Mouse (Mus musculus) ovary, postnatal 14 days (tissue): Measurements from ENCODE around the gene Cdk18.

Experiments used
- DNase-seq: peaks from one replicate; pipeline ENCODE4 v3.0.0; 2022; ENCODE audit warnings: low spot score

Gene Cdk18

DNA sequence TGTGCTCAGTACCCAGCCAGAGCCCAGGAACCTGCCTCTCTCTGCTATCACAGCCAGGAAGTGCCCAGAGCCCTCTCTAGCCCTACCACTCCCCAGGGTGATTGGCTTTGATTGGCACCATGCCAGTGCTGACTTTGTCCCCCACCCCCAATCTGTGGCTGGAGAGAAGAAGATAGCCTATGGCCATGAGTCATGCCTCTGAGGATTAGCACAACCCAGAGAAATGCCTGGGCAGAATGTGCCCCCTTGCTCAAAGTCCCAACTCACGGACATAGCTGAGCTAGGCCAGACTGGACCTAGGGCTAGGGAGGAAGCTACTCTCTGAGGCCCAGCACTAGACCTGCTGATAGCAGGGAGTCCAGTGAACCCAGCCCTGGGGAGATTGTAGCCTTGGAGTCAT is 10.7 kb upstream of the Cdk18 start:
- DNase-seq, result no peak

- no peak for DNase-seq
Measured at GRCm38 (mm10) chr1:132149410-132149809, 9.9 kb upstream of the Cdk18 start.

DNA sequence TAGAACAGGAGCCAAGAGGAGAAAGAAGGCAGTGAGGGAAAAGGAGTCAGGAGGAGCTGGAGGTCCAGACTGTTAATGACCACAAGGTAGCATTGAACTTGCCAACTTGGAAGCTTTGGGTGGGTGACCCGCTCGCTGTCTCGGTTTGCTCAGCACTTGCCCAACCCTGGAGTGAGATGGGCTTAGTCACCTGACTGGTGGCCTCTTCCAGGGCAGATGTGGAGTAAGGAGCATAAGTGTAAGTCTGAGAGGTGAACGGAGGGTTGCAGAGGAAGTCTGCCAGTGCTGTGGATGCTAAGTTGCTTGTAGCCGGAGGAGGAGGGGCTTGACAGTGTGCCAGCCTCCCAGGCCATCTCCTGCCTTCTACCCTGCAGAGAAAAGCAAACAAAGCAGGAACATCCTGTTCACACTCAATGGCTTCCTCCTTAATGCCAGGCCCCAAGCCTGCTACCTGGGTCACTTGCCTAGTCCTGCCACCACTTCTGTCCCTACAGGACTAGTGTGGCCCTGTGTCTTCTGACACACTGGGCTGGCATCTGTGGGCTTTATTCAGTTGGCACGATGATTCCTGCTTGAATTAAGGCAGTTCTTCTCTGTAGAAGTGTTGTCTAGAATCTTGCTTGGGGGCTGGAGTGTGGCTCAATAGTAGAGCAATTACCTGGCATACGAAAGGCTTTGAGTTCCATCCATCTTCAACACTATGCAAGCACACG is 6.6 kb upstream of the Cdk18 start:
- no peak for DNase-seq

DNA sequence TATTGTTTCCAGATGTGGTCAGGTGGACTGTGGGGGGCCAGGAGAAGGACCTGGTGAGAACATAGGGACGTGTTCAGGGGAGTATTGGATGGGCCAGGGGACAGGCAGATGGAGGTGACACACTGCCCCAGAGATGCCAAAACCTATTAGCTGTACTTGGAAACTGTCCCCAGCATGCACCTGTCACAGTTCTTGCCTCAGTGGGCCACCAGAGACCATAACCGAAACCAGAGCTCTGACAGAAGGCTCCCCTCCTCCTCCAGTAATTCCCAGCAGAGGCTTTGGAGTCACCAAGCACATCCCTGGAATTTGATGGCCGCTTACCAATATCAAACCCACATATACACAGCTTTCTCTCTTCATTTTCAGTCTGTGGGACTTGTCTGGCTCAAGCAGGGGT is 5.4 kb upstream of the Cdk18 start:
- no peak for DNase-seq

- DNase-seq, result no peak
Measured at GRCm38 (mm10) chr1:132144223-132144622, 4.7 kb upstream of the Cdk18 start.

DNA sequence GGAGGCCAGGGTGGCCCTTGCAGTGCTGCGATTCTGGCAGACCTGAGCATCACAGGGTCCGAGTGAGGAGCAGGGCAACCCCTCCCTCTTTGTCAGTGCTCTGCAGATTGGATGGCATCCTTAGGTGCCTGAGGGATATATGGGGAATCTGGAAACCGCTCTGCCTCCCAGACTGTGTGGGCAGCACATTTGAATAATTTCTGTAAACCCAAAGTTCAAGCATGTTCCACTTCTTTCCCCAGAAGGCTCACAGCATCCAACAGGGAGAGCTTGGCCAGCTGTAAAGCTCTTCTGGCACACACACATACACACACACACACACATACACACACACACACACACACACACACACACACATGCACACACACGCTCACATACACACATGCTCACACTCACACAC is 4.2 kb upstream of the Cdk18 start:
- DNase-seq, result no peak

DNA sequence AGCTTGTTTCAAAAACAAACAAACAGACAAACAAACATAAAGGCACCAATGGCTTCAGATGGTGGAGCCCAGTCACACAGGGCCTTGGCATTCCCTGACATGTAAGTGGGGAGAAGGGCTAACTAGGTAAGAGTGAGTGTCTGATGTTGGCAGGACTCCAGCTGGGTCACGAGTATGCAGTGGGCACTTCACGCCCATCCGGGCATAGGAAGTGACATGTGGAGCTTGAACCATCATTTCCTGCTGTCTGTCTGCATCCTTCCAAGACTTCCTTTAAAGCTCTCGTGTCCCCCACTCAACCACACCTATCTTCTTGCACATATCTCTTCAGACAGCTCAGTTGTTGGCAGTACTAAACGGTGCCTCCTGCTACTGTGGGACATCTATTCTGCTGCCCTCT is 3.6 kb upstream of the Cdk18 start:
- no peak for DNase-seq

DNA sequence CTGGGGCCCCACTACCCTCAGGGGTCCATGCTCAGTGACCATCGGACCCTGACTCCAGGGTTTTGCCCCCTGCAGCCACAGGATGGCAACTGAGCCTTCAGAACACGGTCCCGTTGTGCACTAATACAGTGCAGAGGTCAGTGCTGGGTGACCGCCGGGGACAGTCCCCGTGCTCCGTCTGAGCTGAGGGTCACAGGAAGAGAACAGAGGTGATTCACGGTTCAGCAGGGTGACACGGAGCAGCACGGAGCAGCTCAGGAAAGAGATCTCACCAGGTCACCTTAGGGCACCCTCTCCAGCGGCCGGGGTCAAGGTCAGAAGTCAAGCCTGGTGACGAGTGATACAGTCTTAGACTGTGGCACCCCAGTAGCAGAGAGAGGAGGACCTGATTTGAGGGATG is 2.3 kb upstream of the Cdk18 start:
- no peak for DNase-seq

- DNase-seq, result no peak
Measured at GRCm38 (mm10) chr1:132141166-132141565, 1.7 kb upstream of the Cdk18 start.

DNA sequence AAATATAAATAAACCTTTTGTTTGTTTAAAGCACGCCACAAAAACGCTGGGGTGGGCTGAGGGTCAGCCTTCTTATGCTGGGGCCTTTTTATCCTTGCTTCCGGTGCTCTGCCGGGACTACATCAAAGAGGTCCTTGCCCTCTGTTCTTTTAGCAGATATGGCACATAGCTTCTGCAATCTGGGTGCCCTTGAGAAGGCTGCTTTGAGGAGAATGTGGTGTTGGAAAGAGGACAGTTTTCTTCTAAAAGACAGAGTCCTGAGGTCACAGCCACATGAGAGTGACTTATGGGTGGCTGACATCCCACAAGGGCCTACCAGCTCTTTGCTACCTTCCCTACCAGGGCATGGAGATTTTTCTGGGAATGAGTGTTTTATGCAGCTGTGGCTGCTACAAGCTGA is 1.1 kb upstream of the Cdk18 start:
- DNase-seq, result no peak

DNA sequence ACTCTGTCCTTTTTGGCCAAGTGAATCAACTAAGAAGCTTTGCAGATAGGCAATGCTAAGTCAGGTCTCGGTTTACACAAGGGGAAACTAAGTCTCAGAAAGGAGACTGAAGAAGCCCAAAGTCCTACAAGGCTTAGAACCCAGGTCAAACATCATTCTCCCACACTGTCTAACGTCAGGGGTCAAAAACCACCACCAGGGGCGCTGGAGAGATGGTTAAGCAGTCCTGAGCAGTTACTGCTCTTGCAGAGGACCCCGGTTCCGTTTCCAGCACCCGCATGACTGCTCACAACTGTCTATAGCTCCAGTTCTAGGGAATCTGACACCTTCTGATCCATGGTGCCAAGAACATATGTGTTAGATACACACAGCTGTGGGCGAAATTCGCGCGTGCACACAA is 687 bp upstream of the Cdk18 start:
- DNase-seq, result no peak

DNA sequence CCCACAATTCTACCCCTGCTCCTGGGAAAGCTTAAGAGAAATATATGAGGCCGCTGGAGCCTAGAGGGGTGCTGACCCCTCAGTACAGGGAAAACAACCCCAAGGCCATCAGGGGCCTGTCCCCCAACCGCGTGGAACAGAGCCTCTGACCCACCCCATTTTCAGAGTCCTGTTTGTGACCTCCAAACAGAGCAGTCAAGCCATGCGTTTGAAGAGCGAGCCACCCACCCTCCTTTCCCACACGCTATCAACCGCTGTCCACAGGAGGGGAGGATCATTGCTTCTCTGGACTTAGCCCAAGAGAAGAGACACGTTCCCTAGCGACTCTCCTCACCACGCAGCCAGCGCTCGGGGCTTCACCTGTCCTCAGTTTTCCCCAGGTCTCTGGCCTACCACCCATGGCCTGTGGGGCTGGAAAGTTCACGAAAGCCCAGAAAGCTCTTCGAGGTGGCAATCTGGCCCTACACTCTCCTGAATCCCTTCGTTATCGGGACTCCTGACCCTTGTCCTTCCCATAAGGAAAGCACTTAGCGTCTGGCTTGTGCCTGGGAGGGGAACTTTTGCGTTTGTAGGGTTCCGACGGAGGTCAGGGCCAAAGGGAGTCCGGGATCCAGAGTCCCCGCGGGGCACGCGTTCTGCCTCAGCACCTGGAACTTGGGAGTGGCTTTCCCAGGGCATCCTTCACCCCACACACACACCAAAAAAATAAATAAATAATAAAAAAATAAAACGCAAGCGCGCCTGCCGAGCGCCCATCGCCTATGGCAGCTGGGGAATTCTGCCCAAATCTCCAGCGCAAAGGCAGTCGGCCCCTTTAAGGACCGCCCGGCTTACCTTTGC is 688 bp downstream of the Cdk18 start:
- no peak for DNase-seq

DNA sequence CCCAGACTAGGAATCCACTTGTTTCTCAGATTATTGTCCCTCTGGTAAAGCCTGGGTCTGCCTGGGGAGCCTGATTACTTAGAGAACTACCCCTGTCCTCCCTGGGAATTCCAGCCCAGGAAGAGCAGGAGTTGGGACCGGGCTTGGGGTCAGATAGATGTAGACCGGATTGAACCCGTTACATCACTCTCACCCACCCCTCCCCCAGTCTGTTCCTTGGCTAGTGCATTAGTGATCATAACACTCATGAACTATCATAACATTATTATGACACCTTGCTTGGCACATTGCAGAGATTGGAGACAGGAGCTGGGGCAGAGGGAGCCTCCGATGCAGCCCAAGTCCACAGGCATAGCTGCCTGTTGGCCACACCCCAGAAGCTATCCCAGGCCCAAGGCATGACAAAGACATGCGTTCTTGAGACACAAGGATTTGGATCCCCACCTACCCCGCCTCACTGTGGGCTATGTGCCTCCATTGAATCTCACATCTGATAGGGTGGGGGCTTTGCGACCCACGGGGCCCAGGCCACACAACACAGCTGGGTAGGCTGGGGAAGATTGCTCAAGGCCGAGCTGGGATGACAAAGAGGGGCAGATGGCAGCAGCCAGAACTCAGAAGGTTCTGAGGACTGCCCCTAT is 1.4 kb downstream of the Cdk18 start:
- DNase-seq, result no peak

DNA sequence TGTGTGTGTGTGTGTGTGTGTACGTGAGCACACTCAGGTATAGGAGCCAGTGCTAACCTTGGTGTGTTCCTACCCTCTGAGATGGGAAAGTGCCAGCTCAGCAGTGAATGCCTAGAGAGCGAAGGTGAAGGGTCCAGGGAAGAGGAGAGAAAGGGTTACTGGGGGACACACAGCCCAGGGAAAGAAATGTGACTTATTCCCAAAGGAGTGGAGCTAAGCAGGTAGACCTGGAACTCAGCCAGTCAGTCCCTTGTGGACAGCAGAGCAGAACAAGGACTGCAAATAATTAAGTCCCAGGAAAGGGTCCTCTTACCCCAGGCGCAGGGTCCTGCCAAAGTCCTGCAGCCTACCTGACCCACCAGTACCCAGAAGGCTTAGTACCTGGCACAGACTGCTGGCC is 2.6 kb downstream of the Cdk18 start:
- DNase-seq, result no peak

GRCm38 (mm10) chr1:132135631-132136030 is 3.9 kb downstream of the Cdk18 start:
- DNase-seq, result no peak

DNA sequence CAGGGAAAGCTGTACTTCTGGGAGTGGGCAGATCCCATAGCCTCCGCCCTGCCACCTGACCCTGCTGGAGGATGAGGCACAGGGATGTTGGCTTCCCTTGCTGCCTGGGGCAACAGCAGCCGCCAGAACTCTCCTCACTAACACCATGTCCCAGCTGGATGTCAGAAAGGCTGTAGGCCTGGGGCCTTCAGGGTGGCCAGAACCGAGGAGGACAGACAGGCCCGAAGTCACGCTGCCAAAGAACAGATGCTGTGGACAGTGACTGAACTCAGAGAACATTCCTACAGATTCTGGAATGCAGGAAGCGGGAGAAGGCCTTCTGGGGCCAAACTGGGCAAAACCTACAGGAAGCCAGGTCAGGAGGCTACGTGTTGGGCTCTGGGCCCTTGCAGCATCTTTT is 11.2 kb downstream of the Cdk18 start:
- DNase-seq, result no peak

DNA sequence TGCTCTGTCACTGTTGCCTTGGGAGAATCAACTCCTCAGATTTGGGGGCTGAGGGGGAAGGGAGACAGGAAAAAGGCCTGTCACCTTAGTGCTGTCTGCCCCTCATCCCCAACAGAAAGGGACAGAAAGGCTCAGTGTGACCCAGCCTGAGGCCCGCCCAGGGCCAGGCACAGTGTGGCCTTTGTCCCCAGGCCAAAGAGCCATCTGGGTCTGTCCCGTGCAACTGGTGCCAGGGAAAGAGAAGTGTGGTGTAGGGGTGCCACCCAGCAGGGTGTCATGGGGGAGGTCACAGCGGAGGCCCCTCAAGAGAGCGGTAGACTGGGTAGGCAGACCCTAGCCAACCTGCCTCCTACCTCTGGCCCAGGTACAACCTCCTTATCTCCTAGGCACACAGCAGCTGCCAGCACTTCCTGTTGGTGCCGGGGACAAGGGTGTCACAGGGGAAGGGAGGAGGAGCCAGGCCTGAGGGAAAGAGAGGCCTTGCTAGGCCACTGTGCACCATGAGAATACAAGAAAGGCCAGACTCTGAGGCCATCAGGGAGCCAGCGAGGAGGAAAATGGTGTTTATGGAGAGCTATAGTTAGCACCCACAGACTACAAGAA is 13.6 kb downstream of the Cdk18 start:
- no peak for DNase-seq

DNA sequence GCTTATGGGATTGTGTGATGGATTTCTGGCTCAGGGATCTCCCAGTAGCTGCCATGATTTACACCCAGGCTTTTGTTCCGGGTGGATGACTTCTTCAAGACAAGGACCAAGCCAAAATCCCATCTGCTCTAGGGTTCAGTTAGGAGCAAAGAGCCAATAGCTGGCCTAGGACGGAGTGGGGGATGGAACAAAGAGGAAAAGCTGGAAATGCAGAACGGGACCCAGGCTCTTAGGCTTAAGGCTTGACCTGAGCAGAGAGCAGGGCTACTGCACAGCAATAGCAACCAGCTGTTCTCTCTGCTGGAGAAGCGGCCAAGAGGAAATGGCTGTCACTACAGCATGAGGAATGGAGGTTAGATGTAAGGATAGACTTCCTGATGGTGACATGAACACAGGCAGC is 14.2 kb downstream of the Cdk18 start:
- DNase-seq, result no peak

GRCm38 (mm10) chr1:132123420-132124014 is 16.0 kb downstream of the Cdk18 start:
- no peak for DNase-seq

DNA sequence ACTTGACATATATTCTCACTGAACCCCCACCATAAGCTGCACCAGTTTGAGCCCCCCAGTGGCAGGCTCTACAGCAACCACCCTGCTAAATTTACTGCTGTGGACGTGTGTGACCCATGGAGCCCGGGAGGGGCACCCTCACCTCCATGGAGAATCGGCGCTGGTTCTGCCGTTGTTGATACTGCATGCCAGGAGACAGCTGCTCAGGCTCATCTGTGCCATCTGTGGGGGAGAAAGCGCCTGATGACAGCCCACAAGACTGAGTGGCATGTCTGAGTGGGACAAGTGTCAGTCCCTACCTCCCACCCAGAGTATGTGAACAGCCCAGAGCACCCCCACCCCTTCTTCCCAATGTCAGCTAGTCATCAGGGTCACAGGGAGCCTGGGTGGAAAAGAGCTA is 17.6 kb downstream of the Cdk18 start:
- no peak for DNase-seq

DNA sequence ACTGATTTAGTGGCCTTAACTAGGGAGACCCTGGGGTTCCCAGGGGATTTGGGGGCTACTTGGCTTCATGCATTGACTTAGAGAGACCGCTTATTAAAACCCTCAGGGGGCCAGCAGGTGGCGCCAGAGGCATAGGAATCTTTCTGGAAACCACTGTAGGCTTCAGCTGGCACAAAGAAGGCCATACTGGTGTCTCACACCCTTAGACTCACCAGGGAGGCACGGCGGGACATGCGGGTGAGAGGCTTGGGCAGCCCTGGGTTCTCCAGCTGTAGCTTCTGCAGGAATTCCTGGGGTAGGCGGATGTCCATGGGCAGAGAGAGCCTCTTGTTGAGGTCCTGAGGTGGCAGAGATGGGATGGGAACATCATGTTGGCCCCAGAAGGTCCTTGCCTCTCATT is 18.2 kb downstream of the Cdk18 start:
- DNase-seq, result peak; percentile 73

- peak; percentile 57 for DNase-seq
Measured at GRCm38 (mm10) chr1:132116606-132117005, 22.9 kb downstream of the Cdk18 start.
